Mouse (Mus musculus): ENCODE data around the gene 2700097O09Rik. TPM values are rescaled to one million over a fixed set of nuclear protein-coding genes. Genes with fewer than 3 reads are reported as not detected.
"Not testable (repeated sequence)": the region's sequence is repeated elsewhere in the genome, so short reads cannot be mapped to it uniquely, and the experiment has no call there.

The 2700097O09Rik gene
- polyA plus RNA-seq, 1 experiment = 9.1 TPM

DNA sequence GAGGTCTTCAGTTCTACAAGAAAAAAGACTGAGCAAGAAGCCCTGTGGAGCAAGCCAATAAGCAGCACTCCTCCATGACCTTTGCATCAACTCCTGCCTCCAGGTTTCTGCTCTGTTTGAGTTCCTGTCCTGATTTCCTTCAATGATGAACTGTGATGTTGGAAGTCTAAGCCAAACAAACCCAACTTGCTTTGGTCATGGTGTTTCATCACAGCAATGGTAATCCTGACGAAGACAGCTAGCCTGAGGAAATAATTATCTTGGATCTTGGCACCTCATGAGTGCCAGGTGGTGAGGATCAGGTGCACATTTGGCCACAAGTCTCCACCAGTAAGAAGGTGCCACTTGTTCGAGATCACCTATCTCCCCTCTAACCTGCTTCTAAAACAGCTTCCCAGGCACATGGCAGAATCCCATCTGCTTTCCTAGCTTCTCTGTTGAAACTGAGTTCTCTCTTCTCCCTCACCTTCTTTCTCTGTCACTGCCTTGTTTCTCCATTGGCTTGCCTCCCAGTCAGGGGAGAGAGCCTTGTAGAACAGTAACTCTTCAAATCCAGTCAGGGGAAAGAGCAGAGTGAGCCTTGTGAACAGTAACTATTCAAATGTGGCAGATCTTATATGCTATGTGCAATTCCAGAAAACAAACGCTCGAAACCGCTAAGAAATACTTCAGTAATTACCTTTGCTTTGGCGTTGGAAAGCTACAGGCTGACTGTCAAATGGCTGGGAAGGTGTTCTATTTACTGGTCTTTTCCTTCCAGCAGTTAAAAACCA lies 66.1 kb downstream of the 2700097O09Rik start, which contains the start of gene Baz1a:
Gene Baz1a, minus strand, starts transcription at position 723 of the 773 bp plus-strand sequence.
- peak; percentile 59 for DNase-seq

DNA sequence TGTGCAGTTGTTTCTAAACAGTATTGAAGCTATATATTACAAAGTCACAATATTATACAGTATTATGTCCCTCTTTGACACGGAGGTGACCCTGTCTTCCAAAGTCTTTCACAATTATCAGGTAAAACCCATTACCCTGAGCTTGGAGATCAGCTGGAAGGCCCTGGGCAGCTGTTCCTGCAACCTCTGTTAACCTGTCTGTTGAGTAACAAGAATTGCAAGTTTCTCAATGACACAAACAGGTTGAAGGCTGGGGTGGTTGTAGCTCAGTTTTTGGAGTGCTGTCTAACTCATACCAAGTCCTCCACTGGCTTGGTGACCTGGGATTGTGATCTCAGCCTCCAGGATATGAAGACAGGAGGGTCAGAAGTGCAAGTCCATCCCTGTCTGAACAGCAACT lies 66.9 kb downstream of the 2700097O09Rik start:
- Histone ChIP-seq H3K4me1 (ENCODE audit: control insufficient read depth, insufficient read depth, low read length) (no peaks in the 10 kb centered on the region), H3K27me3 (replicated peaks; ENCODE audit: control insufficient read depth, insufficient read depth, low read length) (no peaks in the 10 kb centered on the region), H3K36me3 (ENCODE audit: control insufficient read depth, insufficient read depth, low read length) (no peaks in the 10 kb centered on the region), H3K27ac (ENCODE audit: insufficient read depth, low read depth, low read length) (no peak overlapping the region), H3K4me3 (ENCODE audit: insufficient read depth, low read depth, low read length) (no peak overlapping the region)
- DNase-seq = no peak
- WGBS = 79% methylated on average over 1 of the region's 1 CpGs
- TF ChIP-seq CTCF (conservative IDR thresholded peaks at IDR 0.05; ENCODE audit: insufficient read depth, insufficient read length, low read depth, low read length) (no peak), POLR2A (IDR thresholded peaks at IDR 0.05; ENCODE audit: low read depth, low read length) (no peak)

More for the DNA sequence above, 66.1 kb downstream of the 2700097O09Rik start, which contains the start of gene Baz1a:
- Histone ChIP-seq H3K36me3 (ENCODE audit: control insufficient read depth, insufficient read depth, low read length) (no peaks in the 10 kb centered on the region), H3K27me3 (replicated peaks; ENCODE audit: control insufficient read depth, insufficient read depth, low read length) (no peaks in the 10 kb centered on the region), H3K4me1 (ENCODE audit: control insufficient read depth, insufficient read depth, low read length) (no peaks in the 10 kb centered on the region), H3K27ac (ENCODE audit: insufficient read depth, low read depth, low read length) (no peak within 1 kb of the TSS), H3K4me3 (ENCODE audit: insufficient read depth, low read depth, low read length) (no peak within 1 kb of the TSS)
- 76% methylated on average over 6 of the region's 6 CpGs for WGBS
- TF ChIP-seq POLR2A (IDR thresholded peaks at IDR 0.05; ENCODE audit: low read depth, low read length) (no peak), CTCF (conservative IDR thresholded peaks at IDR 0.05; ENCODE audit: insufficient read depth, insufficient read length, low read depth, low read length) (no peak)

DNA sequence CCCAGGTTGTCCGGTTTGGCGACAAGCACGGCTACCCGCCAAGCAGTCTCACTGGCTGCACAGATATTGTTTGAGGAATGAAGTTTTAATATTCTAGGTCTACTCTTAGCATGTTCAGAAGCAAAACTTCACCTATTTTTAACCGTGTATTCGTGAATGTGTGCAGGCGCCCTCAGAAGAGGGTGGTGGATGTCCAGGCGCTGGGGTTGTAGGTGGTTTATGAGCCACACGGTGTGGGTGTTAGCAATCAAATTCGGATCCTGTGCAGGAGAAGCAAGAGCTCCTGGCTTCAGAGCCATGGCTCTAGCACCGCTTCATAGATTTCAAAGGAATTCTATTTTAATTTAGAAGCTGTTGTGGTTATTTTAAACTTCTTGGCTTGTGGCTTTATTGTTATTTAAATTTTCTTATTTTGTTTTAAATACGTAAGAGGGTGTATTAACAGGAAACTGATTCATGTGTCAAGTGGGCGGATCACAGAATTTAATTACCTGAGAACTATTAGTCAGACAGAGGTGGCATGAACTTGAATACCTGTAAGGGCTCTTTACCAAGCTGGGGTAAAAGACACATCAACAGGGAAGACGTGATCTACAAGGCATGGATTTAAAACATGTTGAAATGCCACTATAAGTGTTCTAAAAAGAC lies 72.4 kb downstream of the 2700097O09Rik start:
- DNase-seq = no peak
- Histone ChIP-seq H3K4me3 (ENCODE audit: insufficient read depth, low read depth, low read length) (no peak overlapping the region), H3K27me3 (replicated peaks; ENCODE audit: control insufficient read depth, insufficient read depth, low read length) (no peaks in the 10 kb centered on the region), H3K27ac (ENCODE audit: insufficient read depth, low read depth, low read length) (no peak overlapping the region), H3K4me1 (ENCODE audit: control insufficient read depth, insufficient read depth, low read length) (no peaks in the 10 kb centered on the region), H3K36me3 (ENCODE audit: control insufficient read depth, insufficient read depth, low read length) (no peaks in the 10 kb centered on the region)
- TF ChIP-seq POLR2A (IDR thresholded peaks at IDR 0.05; ENCODE audit: low read depth, low read length) (no peak), CTCF (conservative IDR thresholded peaks at IDR 0.05; ENCODE audit: insufficient read depth, insufficient read length, low read depth, low read length) (no peak)
- 41% methylated on average over 14 of the region's 14 CpGs for whole genome bisulfite sequencing

DNA sequence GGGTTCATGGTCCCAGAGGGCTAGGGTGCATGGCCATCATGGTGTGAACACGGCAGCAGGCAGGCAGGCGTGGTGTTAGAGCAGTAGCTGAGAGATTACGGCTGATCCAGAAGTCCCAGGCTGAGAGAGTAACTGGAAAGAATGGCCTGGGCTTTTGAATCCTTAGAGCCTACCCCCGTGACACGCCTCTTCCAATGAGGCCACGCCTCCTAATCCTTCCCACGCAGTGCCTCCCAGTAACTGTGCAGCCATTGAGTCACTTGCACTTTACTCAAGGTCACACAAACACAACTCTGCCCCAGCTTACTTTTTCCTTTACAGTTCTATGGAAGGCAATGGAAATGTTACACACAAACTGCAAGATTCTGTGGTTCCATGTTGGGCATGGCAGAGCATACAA lies 73.8 kb downstream of the 2700097O09Rik start:
- Histone ChIP-seq H3K27me3 (replicated peaks; ENCODE audit: control insufficient read depth, insufficient read depth, low read length) (no peaks in the 10 kb centered on the region), H3K4me3 (ENCODE audit: insufficient read depth, low read depth, low read length) (no peak overlapping the region), H3K27ac (ENCODE audit: insufficient read depth, low read depth, low read length) (no peak overlapping the region), H3K4me1 (ENCODE audit: control insufficient read depth, insufficient read depth, low read length) (no peaks in the 10 kb centered on the region), H3K36me3 (ENCODE audit: control insufficient read depth, insufficient read depth, low read length) (no peaks in the 10 kb centered on the region)
- TF ChIP-seq CTCF (conservative IDR thresholded peaks at IDR 0.05; ENCODE audit: insufficient read depth, insufficient read length, low read depth, low read length) (no peak), POLR2A (IDR thresholded peaks at IDR 0.05; ENCODE audit: low read depth, low read length) (no peak)
- WGBS = 93% methylated on average over 7 of the region's 7 CpGs
- DNase-seq = no peak

DNA sequence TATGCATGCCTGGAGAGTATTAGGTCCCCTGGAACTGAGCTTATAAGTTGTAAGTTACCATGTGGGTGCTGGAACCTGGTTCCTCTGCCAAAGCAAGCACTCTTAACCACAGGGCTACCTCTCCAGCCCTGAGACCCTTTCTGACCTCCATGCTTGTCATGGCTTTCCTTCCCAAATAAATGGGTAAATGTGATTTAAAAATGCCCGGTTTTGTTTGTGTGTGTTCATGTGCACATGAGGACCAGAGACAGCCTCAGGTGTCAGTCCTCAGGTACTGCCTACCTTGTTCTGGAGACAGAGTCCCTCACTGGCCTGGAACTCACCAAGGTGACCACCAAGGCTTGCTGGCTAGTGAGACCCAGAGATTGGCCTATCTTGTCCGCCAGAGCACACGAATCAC lies 75.5 kb downstream of the 2700097O09Rik start:
- WGBS = 91% methylated on average over 3 of the region's 3 CpGs
- no peak for DNase-seq
- Histone ChIP-seq H3K27ac (ENCODE audit: insufficient read depth, low read depth, low read length) (no peak overlapping the region), H3K4me1 (ENCODE audit: control insufficient read depth, insufficient read depth, low read length) (no peaks in the 10 kb centered on the region), H3K27me3 (replicated peaks; ENCODE audit: control insufficient read depth, insufficient read depth, low read length) (no peaks in the 10 kb centered on the region), H3K4me3 (ENCODE audit: insufficient read depth, low read depth, low read length) (no peak overlapping the region), H3K36me3 (ENCODE audit: control insufficient read depth, insufficient read depth, low read length) (no peaks in the 10 kb centered on the region)
- TF ChIP-seq POLR2A (IDR thresholded peaks at IDR 0.05; ENCODE audit: low read depth, low read length) = no peak
- no peak for TF ChIP-seq CTCF (conservative IDR thresholded peaks at IDR 0.05; ENCODE audit: insufficient read depth, insufficient read length, low read depth, low read length)

DNA sequence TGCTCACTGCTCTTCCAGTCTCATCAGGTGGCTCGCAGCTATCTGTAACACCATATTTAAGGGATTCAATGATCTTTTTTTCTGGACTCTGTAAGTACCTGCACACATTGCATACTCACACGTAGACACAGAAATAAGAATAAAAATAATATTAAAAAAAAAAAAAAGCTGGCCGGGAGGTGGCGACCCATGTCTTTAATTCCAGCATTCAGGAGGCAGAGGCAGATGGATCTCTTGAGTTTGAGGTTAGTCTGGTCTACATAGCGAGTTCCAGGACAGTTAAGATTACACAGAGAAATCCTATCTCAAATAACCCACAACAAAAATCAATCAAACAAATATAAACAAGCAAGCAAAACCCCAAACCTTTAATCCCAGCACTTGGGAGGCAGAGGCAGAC lies 76.1 kb downstream of the 2700097O09Rik start:
- no peak for TF ChIP-seq CTCF (conservative IDR thresholded peaks at IDR 0.05; ENCODE audit: insufficient read depth, insufficient read length, low read depth, low read length)
- no peak for TF ChIP-seq POLR2A (IDR thresholded peaks at IDR 0.05; ENCODE audit: low read depth, low read length)
- H3K36me3 ChIP-seq (ENCODE audit: control insufficient read depth, insufficient read depth, low read length) = no peaks in the 10 kb centered on the region
- no peaks in the 10 kb centered on the region for H3K4me1 ChIP-seq (ENCODE audit: control insufficient read depth, insufficient read depth, low read length)
- H3K27ac ChIP-seq (ENCODE audit: insufficient read depth, low read depth, low read length) = no peak overlapping the region
- H3K4me3 ChIP-seq (ENCODE audit: insufficient read depth, low read depth, low read length) = no peak overlapping the region
- WGBS = 92% methylated on average over 5 of the region's 5 CpGs
- no peak for DNase-seq
- H3K27me3 ChIP-seq (replicated peaks; ENCODE audit: control insufficient read depth, insufficient read depth, low read length) = no peaks in the 10 kb centered on the region

DNA sequence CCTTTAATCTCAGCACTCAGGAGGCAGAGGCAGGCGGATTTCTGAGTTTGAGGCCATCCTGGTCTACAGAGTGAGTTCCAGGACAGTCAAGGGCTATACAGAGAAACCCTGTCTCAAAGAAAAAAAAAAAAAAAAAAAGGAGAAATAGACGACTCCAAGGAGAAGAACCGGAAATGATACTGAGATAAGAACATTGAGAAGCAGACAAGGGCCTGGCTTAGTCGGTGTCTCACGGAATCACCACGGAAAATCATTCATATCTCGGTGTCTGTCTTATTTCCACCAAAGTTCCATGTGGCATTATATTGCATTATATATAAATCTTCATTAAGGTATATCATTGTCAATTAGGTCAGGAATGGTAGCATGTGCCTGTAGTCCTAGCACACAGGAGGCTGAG lies 77.4 kb downstream of the 2700097O09Rik start:
- H3K27ac ChIP-seq (ENCODE audit: insufficient read depth, low read depth, low read length); H3K36me3 ChIP-seq (ENCODE audit: control insufficient read depth, insufficient read depth, low read length); DNase-seq; H3K4me1 ChIP-seq (ENCODE audit: control insufficient read depth, insufficient read depth, low read length); H3K4me3 ChIP-seq (ENCODE audit: insufficient read depth, low read depth, low read length); H3K27me3 ChIP-seq (replicated peaks; ENCODE audit: control insufficient read depth, insufficient read depth, low read length): not testable (repeated sequence)
- WGBS = 91% methylated on average over 7 of the region's 7 CpGs

Data from kidney, adult 2 months (tissue).